In genomic region chr6:43585274-43585673, GRCm38 (mm10) we compare ENCODE assay signal across 10 mouse cellular contexts.
"Had no signal": no experiment of that assay in that cellular context is flagged by ENCODE, and none has a peak within 500 bp of the region (broad histone marks: within the 10 kb centered on the region; RNA-seq: fewer than 3 reads in every experiment).

No protein-coding gene starts in this region.

- DNase-seq: kidney, adult 11 months; kidney, adult 9 months; kidney, postnatal 36 days; liver; liver, embryonic 13.5 days; liver, postnatal 0 days; lung, postnatal 14 days; thymus, adult 18-20 months; thymus, postnatal 25 days had no signal

- ATAC-seq: liver, postnatal 0 days; midbrain, embryonic 16.5 days had no signal
